Mouse (Mus musculus): Measurements from ENCODE around the gene Arrdc3. TPM values are rescaled to one million over a fixed set of nuclear protein-coding genes. Genes with fewer than 3 reads are reported as not detected.

The Arrdc3 gene
- polyA plus RNA-seq, 1 experiment from 2014 or later = 78.9 TPM

- H3K27me3 ChIP-seq = no peaks in the 10 kb centered on the region
- WGBS = 92% methylated on average over 4 of the region's 4 CpGs
- no peak overlapping the region for H3K4me3 ChIP-seq
- no peak overlapping the region for H3K9ac ChIP-seq
- no peak for ATAC-seq (ENCODE audit: low FRiP score)
- no peaks in the 10 kb centered on the region for H3K9me3 ChIP-seq (replicated peaks)
- H3K4me2 ChIP-seq (replicated peaks) = no peak overlapping the region
- no peaks in the 10 kb centered on the region for H3K4me1 ChIP-seq
- no peak overlapping the region for H3K27ac ChIP-seq
- H3K36me3 ChIP-seq = no peaks in the 10 kb centered on the region
Measured at GRCm38 (mm10) chr13:80930030-80930429, 46.8 kb downstream of the Arrdc3 start.

DNA sequence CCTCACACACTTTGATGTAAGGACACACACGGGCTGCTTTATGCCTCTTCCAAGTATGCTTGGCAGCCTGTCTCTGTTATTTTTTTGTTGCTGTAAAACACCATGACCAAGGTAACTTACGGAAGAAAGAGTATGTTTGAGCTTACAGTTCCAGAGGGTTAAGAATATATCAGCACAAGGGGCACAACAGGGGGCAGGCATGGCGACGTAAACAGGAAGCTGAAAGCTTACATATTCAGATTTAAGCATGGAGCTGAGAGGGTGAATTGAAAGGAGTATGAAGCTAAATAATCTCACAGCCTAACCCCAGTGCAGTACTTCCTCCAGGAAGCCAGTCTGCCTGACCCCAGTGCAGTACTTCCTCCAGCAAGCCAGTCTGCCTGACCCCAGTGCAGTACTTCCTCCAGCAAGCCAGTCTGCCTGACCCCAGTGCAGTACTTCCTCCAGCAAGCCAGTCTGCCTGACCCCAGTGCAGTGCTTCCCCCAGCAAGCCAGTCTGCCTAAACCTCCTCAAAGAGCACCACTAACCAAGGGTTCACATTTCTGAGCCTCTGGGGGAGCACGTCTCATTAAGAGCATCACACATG lies 49.7 kb downstream of the Arrdc3 start:
- H3K36me3 ChIP-seq = no peaks in the 10 kb centered on the region
- no peak overlapping the region for H3K4me3 ChIP-seq
- H3K27ac ChIP-seq = no peak overlapping the region
- H3K4me1 ChIP-seq = no peaks in the 10 kb centered on the region
- H3K4me2 ChIP-seq (replicated peaks) = no peak overlapping the region
- H3K9ac ChIP-seq = no peak overlapping the region
- ATAC-seq (ENCODE audit: low FRiP score) = no peak
- no peaks in the 10 kb centered on the region for H3K27me3 ChIP-seq
- whole genome bisulfite sequencing = 71% methylated on average over 5 of the region's 5 CpGs
- no peaks in the 10 kb centered on the region for H3K9me3 ChIP-seq (replicated peaks)

GRCm38 (mm10) chr13:80936426-80936825 lies 53.2 kb downstream of the Arrdc3 start:
- Histone ChIP-seq H3K9ac (no peak overlapping the region), H3K4me3 (no peak overlapping the region), H3K27me3 (no peaks in the 10 kb centered on the region), H3K9me3 (replicated peaks) (no peaks in the 10 kb centered on the region), H3K4me1 (no peaks in the 10 kb centered on the region), H3K36me3 (no peaks in the 10 kb centered on the region), H3K4me2 (replicated peaks) (no peak overlapping the region), H3K27ac (no peak overlapping the region)
- ATAC-seq (ENCODE audit: low FRiP score) = no peak
- WGBS = 96% methylated on average over 2 of the region's 2 CpGs

- Histone ChIP-seq H3K27me3 (no peaks in the 10 kb centered on the region), H3K36me3 (no peaks in the 10 kb centered on the region), H3K9ac (no peak overlapping the region), H3K27ac (no peak overlapping the region), H3K4me2 (replicated peaks) (no peak overlapping the region), H3K4me3 (no peak overlapping the region), H3K9me3 (replicated peaks) (no peaks in the 10 kb centered on the region), H3K4me1 (no peaks in the 10 kb centered on the region)
- 84% methylated on average over 4 of the region's 4 CpGs for WGBS
- ATAC-seq (ENCODE audit: low FRiP score) = no peak
Measured at GRCm38 (mm10) chr13:80939228-80939627, 56.0 kb downstream of the Arrdc3 start.

DNA sequence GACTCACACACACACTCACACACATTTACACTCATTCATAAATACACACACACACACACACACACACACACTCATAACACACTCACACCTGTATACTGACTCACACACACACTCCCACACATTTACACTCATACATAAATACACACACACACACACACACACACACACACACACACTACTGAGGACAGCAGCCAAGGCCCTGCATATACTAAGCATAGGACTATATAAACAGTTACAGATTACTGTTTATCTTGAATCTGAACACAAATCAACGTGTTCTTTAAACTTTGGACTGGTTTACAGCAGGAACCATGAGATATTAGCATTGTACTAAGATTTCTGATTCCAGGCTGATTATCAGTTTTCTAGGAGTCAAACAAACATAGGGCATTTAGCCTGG lies 56.7 kb downstream of the Arrdc3 start:
- no peak for ATAC-seq (ENCODE audit: low FRiP score)
- Histone ChIP-seq H3K36me3 (no peaks in the 10 kb centered on the region), H3K4me3 (no peak overlapping the region), H3K9me3 (replicated peaks) (no peaks in the 10 kb centered on the region), H3K9ac (no peak overlapping the region), H3K27me3 (no peaks in the 10 kb centered on the region), H3K27ac (no peak overlapping the region), H3K4me1 (no peaks in the 10 kb centered on the region), H3K4me2 (replicated peaks) (no peak overlapping the region)
- WGBS = 59% methylated on average over 1 of the region's 1 CpGs

GRCm38 (mm10) chr13:80940421-80940820 lies 57.2 kb downstream of the Arrdc3 start:
- ATAC-seq (ENCODE audit: low FRiP score) = no peak
- Histone ChIP-seq H3K4me1 (no peaks in the 10 kb centered on the region), H3K36me3 (no peaks in the 10 kb centered on the region), H3K27me3 (no peaks in the 10 kb centered on the region), H3K27ac (no peak overlapping the region), H3K9me3 (replicated peaks) (no peaks in the 10 kb centered on the region), H3K4me2 (replicated peaks) (no peak overlapping the region), H3K9ac (no peak overlapping the region), H3K4me3 (no peak overlapping the region)
- WGBS = 90% methylated on average over 5 of the region's 5 CpGs

- H3K4me2 ChIP-seq (replicated peaks) = no peak overlapping the region
- no peak for ATAC-seq (ENCODE audit: low FRiP score)
- 65% methylated on average over 10 of the region's 10 CpGs for WGBS
- no peak overlapping the region for H3K9ac ChIP-seq
- H3K4me3 ChIP-seq = no peak overlapping the region
- H3K27ac ChIP-seq = no peak overlapping the region
- H3K9me3 ChIP-seq (replicated peaks) = no peaks in the 10 kb centered on the region
- H3K4me1 ChIP-seq = no peaks in the 10 kb centered on the region
- H3K36me3 ChIP-seq = no peaks in the 10 kb centered on the region
- H3K27me3 ChIP-seq = no peaks in the 10 kb centered on the region
Measured at GRCm38 (mm10) chr13:80940860-80941630, 57.9 kb downstream of the Arrdc3 start.

GRCm38 (mm10) chr13:80944532-80944931 lies 61.3 kb downstream of the Arrdc3 start:
- H3K4me3 ChIP-seq = no peak overlapping the region
- H3K27ac ChIP-seq = no peak overlapping the region
- no peak overlapping the region for H3K9ac ChIP-seq
- no peaks in the 10 kb centered on the region for H3K36me3 ChIP-seq
- no peaks in the 10 kb centered on the region for H3K4me1 ChIP-seq
- no peak overlapping the region for H3K4me2 ChIP-seq (replicated peaks)
- H3K9me3 ChIP-seq (replicated peaks) = no peaks in the 10 kb centered on the region
- ATAC-seq (ENCODE audit: low FRiP score) = no peak
- no peaks in the 10 kb centered on the region for H3K27me3 ChIP-seq

All from hindbrain, embryonic 12.5 days (tissue).